Mouse (Mus musculus): ENCODE results near the gene Syn2. TPM values are rescaled to one million over a fixed set of nuclear protein-coding genes. Genes with fewer than 3 reads are reported as not detected.

Syn2 gene
- polyA plus RNA-seq, 1 experiment from 2014 or later = not detected

GRCm38 (mm10) chr6:115244222-115244621 is 109.5 kb downstream of the Syn2 start:
- Histone ChIP-seq H3K4me3 (ENCODE audit: inconsistent target) (no peak overlapping the region), H3K36me3 (ENCODE audit: inconsistent target) (no peaks in the 10 kb centered on the region), H3K79me2 (ENCODE audit: inconsistent target) (no peaks in the 10 kb centered on the region), H3K27ac (no peak overlapping the region)
- 81% methylated on average over 2 of the region's 2 CpGs for WGBS (ENCODE audit: missing documents)

DNA sequence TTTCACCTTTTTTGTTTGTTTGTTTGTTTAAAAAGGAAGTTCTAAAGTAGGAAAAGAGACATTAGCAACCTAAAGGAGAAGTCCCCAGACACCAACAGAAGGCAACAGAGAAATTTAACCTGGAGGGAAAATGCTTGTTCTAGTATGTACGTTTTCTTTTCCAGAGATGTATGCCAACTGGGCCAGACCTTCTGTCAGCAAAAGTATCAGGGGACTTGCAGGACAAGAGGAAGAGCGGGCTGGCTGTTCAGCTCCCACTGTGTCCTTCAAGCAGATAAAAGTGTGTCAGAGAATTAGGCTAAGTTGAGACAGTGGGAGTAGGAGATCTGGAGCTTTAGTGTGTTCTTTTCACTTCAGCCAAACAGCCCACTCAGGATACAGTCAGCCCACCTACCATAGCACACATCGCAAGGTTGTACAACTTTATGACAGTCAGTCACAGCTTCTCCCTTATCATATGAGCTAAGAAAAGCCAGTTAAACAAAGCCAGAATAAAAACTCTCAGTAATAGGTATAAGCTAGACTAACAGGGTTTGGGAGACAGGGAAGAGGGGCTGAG is 110.9 kb downstream of the Syn2 start:
- no peak overlapping the region for H3K27ac ChIP-seq
- 98% methylated on average over 3 of the region's 3 CpGs for WGBS (ENCODE audit: missing documents)
- H3K4me3 ChIP-seq (ENCODE audit: inconsistent target) = no peak overlapping the region
- no peaks in the 10 kb centered on the region for H3K36me3 ChIP-seq (ENCODE audit: inconsistent target)
- H3K79me2 ChIP-seq (ENCODE audit: inconsistent target) = no peaks in the 10 kb centered on the region

DNA sequence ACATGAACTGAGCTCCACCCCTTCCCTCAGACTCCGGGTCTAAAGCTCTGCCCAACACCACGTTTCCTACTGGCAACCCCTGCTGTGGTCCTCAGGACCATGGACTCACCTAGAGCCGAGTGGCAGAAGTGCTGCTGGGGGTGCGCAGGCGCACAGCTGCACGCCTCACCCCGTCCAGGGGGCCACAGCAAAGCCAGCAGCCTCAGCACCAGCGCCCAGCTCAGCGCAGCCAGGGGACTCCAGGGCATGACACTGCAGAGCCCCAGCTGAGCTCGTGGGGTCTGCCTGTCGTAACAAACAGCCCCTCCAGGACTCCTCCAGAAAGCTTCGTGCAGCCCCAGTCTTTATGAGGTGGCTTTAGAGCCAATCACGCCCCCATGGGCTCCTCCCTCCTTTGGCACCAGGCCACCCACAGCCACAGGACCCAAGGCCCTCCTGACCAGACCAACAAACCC is 116.9 kb downstream of the Syn2 start:
- Histone ChIP-seq H3K36me3 (ENCODE audit: inconsistent target) (no peaks in the 10 kb centered on the region), H3K4me3 (ENCODE audit: inconsistent target) (no peak overlapping the region), H3K79me2 (ENCODE audit: inconsistent target) (no peaks in the 10 kb centered on the region), H3K27ac (no peak overlapping the region)
- WGBS (ENCODE audit: missing documents) = 24% methylated on average over 13 of the region's 13 CpGs

DNA sequence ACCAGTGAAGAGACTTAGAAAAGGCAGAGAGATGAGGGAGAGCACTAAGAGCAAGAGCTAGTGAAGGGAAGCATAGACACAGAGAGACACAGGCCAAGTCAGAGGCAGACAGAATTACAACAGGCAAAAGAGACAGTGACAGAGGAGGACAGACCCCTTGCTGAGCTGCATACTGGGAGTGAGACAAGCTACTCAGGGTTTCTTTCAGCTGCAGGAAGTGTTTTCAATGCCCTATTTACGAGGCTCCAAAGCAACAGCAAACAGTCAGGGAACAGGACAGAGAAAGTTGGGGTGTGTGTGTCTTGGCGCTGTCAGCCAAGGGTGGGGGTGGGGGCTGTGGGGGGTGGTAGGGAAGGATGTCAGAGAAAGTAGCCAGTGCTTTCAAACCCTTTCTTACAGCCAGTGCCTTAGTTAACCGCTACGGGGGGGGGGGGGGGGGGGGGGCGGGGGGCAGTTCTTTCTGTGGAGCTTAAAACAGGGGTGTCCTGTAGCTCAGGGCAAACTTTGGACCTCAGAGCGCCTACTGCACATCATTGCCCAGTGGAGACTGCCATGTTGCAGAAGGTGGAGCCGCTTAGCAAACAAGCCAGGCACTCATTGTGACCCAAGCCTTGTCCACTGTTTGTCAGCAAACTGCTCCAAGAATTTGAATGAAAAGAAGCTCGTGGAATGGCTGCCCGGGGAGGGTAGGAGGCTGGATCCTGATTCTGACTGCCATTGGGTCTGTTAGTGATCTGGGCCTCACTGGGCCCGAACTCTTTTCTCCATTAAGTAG is 117.6 kb downstream of the Syn2 start, which contains the start of gene Timp4:
TSS of gene Timp4 (minus strand) at position 107 of the 775 bp plus-strand sequence.
- Histone ChIP-seq H3K36me3 (ENCODE audit: inconsistent target) (no peaks in the 10 kb centered on the region), H3K27ac (no peak within 1 kb of the TSS), H3K4me3 (ENCODE audit: inconsistent target) (no peak within 1 kb of the TSS), H3K79me2 (ENCODE audit: inconsistent target) (no peaks in the 10 kb centered on the region)
- 79% methylated on average over 7 of the region's 10 CpGs for WGBS (ENCODE audit: missing documents)

GRCm38 (mm10) chr6:115255171-115255570 is 120.5 kb downstream of the Syn2 start:
- no peak overlapping the region for H3K27ac ChIP-seq
- WGBS (ENCODE audit: missing documents) = 96% methylated on average over 3 of the region's 3 CpGs
- H3K36me3 ChIP-seq (ENCODE audit: inconsistent target) = no peaks in the 10 kb centered on the region
- H3K4me3 ChIP-seq (ENCODE audit: inconsistent target) = no peak overlapping the region
- H3K79me2 ChIP-seq (ENCODE audit: inconsistent target) = no peaks in the 10 kb centered on the region

- H3K79me2 ChIP-seq (ENCODE audit: inconsistent target) = no peaks in the 10 kb centered on the region
- WGBS (ENCODE audit: missing documents) = 98% methylated on average over 3 of the region's 3 CpGs
- no peak overlapping the region for H3K4me3 ChIP-seq (ENCODE audit: inconsistent target)
- no peaks in the 10 kb centered on the region for H3K36me3 ChIP-seq (ENCODE audit: inconsistent target)
- H3K27ac ChIP-seq = no peak overlapping the region
These were observed 125.8 kb downstream of the Syn2 start for GRCm38 (mm10) chr6:115260507-115260906.

GRCm38 (mm10) chr6:115266791-115267190 is 132.1 kb downstream of the Syn2 start:
- no peaks in the 10 kb centered on the region for H3K79me2 ChIP-seq (ENCODE audit: inconsistent target)
- H3K36me3 ChIP-seq (ENCODE audit: inconsistent target) = no peaks in the 10 kb centered on the region
- no peak overlapping the region for H3K27ac ChIP-seq
- no peak overlapping the region for H3K4me3 ChIP-seq (ENCODE audit: inconsistent target)
- 79% methylated on average over 5 of the region's 5 CpGs for WGBS (ENCODE audit: missing documents)

DNA sequence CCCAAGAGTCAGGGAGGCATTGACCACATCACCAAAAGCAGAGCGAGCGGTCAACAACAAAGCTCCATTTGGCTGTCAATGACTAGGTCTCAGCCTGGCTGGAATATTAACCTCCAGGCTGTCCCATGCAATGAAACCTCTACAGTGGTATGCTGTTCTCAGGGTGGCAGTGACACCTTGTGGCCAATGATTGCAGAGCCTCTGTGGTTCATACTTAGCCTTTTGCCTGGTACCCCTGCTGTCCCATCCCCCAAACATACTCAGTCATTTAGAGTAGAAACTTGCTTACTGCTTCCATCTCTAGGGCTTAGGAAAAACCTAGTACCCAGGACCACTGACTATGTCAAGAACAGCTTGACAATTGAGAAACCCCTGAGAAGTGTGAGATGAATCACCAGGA is 133.2 kb downstream of the Syn2 start:
- Histone ChIP-seq H3K36me3 (ENCODE audit: inconsistent target) (no peaks in the 10 kb centered on the region), H3K4me3 (ENCODE audit: inconsistent target) (no peak overlapping the region), H3K27ac (no peak overlapping the region), H3K79me2 (ENCODE audit: inconsistent target) (no peaks in the 10 kb centered on the region)
- WGBS (ENCODE audit: missing documents) = 70% methylated on average over 2 of the region's 2 CpGs

- Histone ChIP-seq H3K36me3 (ENCODE audit: inconsistent target) (no peaks in the 10 kb centered on the region), H3K27ac (no peak overlapping the region), H3K79me2 (ENCODE audit: inconsistent target) (no peaks in the 10 kb centered on the region), H3K4me3 (ENCODE audit: inconsistent target) (no peak overlapping the region)
- 97% methylated on average over 10 of the region's 10 CpGs for WGBS (ENCODE audit: missing documents)
These were observed 134.1 kb downstream of the Syn2 start for GRCm38 (mm10) chr6:115268551-115269385.

- Histone ChIP-seq H3K36me3 (ENCODE audit: inconsistent target) (no peaks in the 10 kb centered on the region), H3K27ac (0 out of 2 replicates have a peak overlapping the region, but pooled peaks have one; percentile 5), H3K79me2 (ENCODE audit: inconsistent target) (no peaks in the 10 kb centered on the region), H3K4me3 (ENCODE audit: inconsistent target) (no peak overlapping the region)
- WGBS (ENCODE audit: missing documents) = 89% methylated on average over 5 of the region's 5 CpGs
These were observed 134.9 kb downstream of the Syn2 start for GRCm38 (mm10) chr6:115269561-115269960.

DNA sequence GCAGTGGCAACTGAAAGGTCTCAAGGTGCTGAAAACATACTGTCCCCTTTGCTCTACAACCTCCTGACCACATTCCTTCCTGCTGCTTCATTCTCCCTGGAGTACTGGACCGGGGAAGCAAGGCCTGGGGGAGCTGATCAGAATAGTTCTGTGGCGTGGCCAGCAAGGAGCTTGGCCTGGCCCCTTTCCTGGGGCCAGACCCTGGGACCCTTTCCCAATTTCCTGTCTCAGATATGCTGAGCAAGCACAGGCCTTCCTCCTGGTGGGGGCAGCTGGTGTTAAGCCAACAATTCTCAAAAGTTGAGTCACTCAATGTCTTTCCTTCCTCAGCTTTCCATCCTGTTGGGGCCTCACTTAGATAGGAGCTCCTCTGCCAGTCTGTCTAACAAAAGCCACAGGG is 135.4 kb downstream of the Syn2 start:
- WGBS (ENCODE audit: missing documents) = 60% methylated on average over 2 of the region's 2 CpGs
- 0 out of 2 replicates have a peak overlapping the region, but pooled peaks have one; percentile 5 for H3K27ac ChIP-seq
- H3K4me3 ChIP-seq (ENCODE audit: inconsistent target) = no peak overlapping the region
- no peaks in the 10 kb centered on the region for H3K36me3 ChIP-seq (ENCODE audit: inconsistent target)
- no peaks in the 10 kb centered on the region for H3K79me2 ChIP-seq (ENCODE audit: inconsistent target)

GRCm38 (mm10) chr6:115271326-115271725 is 136.6 kb downstream of the Syn2 start:
- H3K4me3 ChIP-seq (ENCODE audit: inconsistent target) = no peak overlapping the region
- H3K36me3 ChIP-seq (ENCODE audit: inconsistent target) = no peaks in the 10 kb centered on the region
- 92% methylated on average over 3 of the region's 3 CpGs for WGBS (ENCODE audit: missing documents)
- no peak overlapping the region for H3K27ac ChIP-seq
- H3K79me2 ChIP-seq (ENCODE audit: inconsistent target) = no peaks in the 10 kb centered on the region

DNA sequence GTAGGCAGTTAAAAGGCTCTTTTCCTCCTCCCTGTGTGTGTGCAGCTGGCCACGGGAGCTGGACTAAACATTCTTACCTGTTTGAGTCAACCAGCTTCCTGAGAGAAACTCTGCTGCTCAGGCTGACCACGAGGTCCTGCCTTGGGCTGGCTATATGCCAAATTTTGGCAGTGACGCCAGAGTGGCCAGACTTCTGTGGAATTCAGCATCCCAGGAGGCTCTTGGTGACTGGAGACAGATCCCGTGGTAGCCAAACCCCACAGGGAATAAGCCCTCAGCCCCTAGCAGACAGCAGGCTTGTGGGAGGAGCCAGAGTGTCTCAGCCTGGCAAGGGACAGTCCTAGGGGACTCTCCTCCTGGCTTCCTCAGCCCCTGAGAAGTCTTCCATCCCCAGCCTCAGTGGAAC is 137.2 kb downstream of the Syn2 start:
- H3K4me3 ChIP-seq (ENCODE audit: inconsistent target) = no peak overlapping the region
- WGBS (ENCODE audit: missing documents) = 39% methylated on average over 4 of the region's 4 CpGs
- no peaks in the 10 kb centered on the region for H3K79me2 ChIP-seq (ENCODE audit: inconsistent target)
- H3K36me3 ChIP-seq (ENCODE audit: inconsistent target) = no peaks in the 10 kb centered on the region
- no peak overlapping the region for H3K27ac ChIP-seq

DNA sequence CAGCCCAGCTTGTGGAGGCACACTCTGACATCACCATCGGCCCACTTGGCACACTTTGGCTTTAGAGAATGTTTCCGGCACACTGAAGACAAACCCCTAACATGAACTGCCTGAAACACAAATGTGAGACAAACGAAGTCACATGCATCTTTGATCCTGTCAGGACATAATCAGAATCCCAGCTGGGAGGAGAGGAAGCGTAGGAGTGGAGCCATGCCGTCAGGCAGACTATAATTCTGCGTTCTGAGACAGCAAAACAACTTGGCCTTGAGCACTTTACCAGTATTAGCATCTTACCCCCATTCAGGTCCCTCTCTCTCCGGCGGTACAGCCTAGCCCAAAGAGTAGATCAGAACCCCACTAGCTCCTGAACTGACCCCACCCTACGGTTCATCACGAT is 138.6 kb downstream of the Syn2 start:
- Histone ChIP-seq H3K36me3 (ENCODE audit: inconsistent target) (no peaks in the 10 kb centered on the region), H3K79me2 (ENCODE audit: inconsistent target) (no peaks in the 10 kb centered on the region), H3K4me3 (ENCODE audit: inconsistent target) (no peak overlapping the region), H3K27ac (no peak overlapping the region)
- WGBS (ENCODE audit: missing documents) = 97% methylated on average over 8 of the region's 10 CpGs

DNA sequence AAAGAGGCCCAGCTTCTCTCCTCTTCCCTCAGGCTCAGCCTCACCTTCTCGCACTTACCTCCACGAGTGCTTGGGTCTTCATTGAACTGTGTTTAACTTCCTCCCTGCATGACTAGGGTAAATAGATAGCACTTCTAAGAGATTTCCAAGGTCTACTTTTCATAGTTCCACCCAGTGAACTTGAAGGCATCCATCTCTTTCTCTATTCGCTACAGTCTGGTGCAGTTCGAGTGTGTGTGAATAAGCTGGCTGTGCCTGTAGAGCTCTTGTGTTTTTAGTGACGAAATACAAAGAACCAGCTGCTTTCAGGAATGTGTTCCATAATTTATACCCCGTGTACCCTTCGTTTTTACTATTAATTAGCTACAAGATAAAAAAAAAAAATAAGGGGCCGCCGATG is 140.0 kb downstream of the Syn2 start:
- WGBS (ENCODE audit: missing documents) = 93% methylated on average over 7 of the region's 9 CpGs
- Histone ChIP-seq H3K36me3 (ENCODE audit: inconsistent target) (no peaks in the 10 kb centered on the region), H3K79me2 (ENCODE audit: inconsistent target) (no peaks in the 10 kb centered on the region), H3K4me3 (ENCODE audit: inconsistent target) (no peak overlapping the region), H3K27ac (no peak overlapping the region)

All from macrophage (primary cell).